Mouse (Mus musculus) frontal cortex, adult 2 months (tissue): Measurements from ENCODE around the gene Mcm6. TPM values are rescaled to one million over a fixed set of nuclear protein-coding genes. Genes with fewer than 3 reads are reported as not detected.

Experiments
- polyA plus RNA-seq: library from polyadenylated mRNA; depleted of rRNA; stranded (reverse); fragments of >200 nt; gene quantifications from 2 replicates; pipeline ENCODE4 v1.2.3, GENCODE M21; 2012; rRNA removed

Mcm6 gene
- polyA plus RNA-seq, 1 experiment: 11.2 TPM

Other genes with a start within 250 kb of the Mcm6 start
- 43.4 and 45.9 TPM in 2 replicates for gene Ubxn4, start 115.7 kb downstream of the Mcm6 start, polyA plus RNA-seq
- gene Lct, start 31.3 kb downstream of the Mcm6 start, polyA plus RNA-seq: 0.42 and 0.92 TPM in 2 replicates
- gene Dars, start 57.7 kb upstream of the Mcm6 start, polyA plus RNA-seq: 39.9 and 45.7 TPM in 2 replicates
- 13.0 and 16.4 TPM in 2 replicates for gene Cxcr4, start 232.6 kb upstream of the Mcm6 start, polyA plus RNA-seq